Mouse (Mus musculus): ENCODE measurements around the gene Ociad1. TPM values are rescaled to one million over a fixed set of nuclear protein-coding genes. Genes with fewer than 3 reads are reported as not detected.

Gene Ociad1
- polyA plus RNA-seq, 1 experiment from 2014 or later, result 170 TPM

- DNase-seq (ENCODE audit: low spot score), result peak; percentile 97
- H3K27ac ChIP-seq (ENCODE audit: low read depth, low read length), result peak within 1 kb of the TSS; percentile 82
- under 1% methylated on average over 44 of the region's 44 CpGs for WGBS
- peak within 1 kb of the TSS; percentile 89 for H3K4me3 ChIP-seq (ENCODE audit: low read depth, low read length)
- H3K27me3 ChIP-seq (replicated peaks; ENCODE audit: control insufficient read depth, insufficient read depth, low read length), result no peaks in the 10 kb centered on the region
- peak within 1 kb of the TSS; percentile 86 for H3K4me2 ChIP-seq
- ATAC-seq (replicated peaks; ENCODE audit: low FRiP score), result peak; percentile 97
- no peaks in the 10 kb centered on the region for H3K9me3 ChIP-seq (ENCODE audit: control insufficient read depth, low read length)
- peaks cover 34% of the 10 kb centered on the region for H3K4me1 ChIP-seq (replicated peaks; ENCODE audit: control insufficient read depth, insufficient read depth, low read length)
- H3K36me3 ChIP-seq (ENCODE audit: control insufficient read depth, insufficient read depth, low read length), result no peaks in the 10 kb centered on the region
- H3K9ac ChIP-seq (ENCODE audit: low read depth, low read length), result peak within 1 kb of the TSS; percentile 90
These were observed 36.1 kb upstream of the Ociad1 start, which contains the start of gene Fryl for GRCm38 (mm10) chr5:73256352-73257065. TSS of gene Fryl (minus strand) at chr5:73256619.

GRCm38 (mm10) chr5:73257096-73257495 is 35.5 kb upstream of the Ociad1 start:
- no peak for ATAC-seq (replicated peaks; ENCODE audit: low FRiP score)
- peak overlapping the region; percentile 44 for H3K9ac ChIP-seq (ENCODE audit: low read depth, low read length)
- no peak for DNase-seq (ENCODE audit: low spot score)
- no peaks in the 10 kb centered on the region for H3K27me3 ChIP-seq (replicated peaks; ENCODE audit: control insufficient read depth, insufficient read depth, low read length)
- H3K4me1 ChIP-seq (replicated peaks; ENCODE audit: control insufficient read depth, insufficient read depth, low read length), result peaks cover 30% of the 10 kb centered on the region
- peak overlapping the region; percentile 6; the same call in 1 of the 2 replicates for H3K27ac ChIP-seq (ENCODE audit: low read depth, low read length)
- WGBS, result 2% methylated on average over 11 of the region's 11 CpGs
- H3K36me3 ChIP-seq (ENCODE audit: control insufficient read depth, insufficient read depth, low read length), result no peaks in the 10 kb centered on the region
- peak overlapping the region; percentile 79 for H3K4me2 ChIP-seq
- H3K4me3 ChIP-seq (ENCODE audit: low read depth, low read length), result peak overlapping the region; percentile 89
- no peaks in the 10 kb centered on the region for H3K9me3 ChIP-seq (ENCODE audit: control insufficient read depth, low read length)

DNA sequence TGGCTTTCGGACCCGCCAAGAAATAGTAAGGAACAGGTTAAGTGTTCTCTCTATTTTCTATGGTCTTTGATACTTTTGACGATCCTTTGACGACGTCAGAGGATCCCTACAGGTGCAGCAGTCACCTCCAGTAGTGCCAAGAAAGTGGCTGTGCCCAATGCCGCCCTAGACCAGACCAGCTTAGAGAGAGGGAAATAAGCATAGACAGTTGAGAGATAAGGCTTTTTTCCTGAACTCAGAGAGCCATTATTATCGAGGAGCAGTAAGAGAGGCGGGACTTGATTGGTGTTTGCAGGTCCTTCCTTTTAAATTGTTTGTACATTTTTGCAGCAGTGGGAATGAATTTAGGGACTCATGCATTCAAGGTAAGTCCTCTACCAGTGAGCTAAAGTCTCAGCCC is 34.9 kb upstream of the Ociad1 start:
- Histone ChIP-seq H3K4me1 (replicated peaks; ENCODE audit: control insufficient read depth, insufficient read depth, low read length) (peaks cover 26% of the 10 kb centered on the region), H3K27me3 (replicated peaks; ENCODE audit: control insufficient read depth, insufficient read depth, low read length) (no peaks in the 10 kb centered on the region), H3K4me3 (ENCODE audit: low read depth, low read length) (peak overlapping the region; percentile 89), H3K4me2 (peak overlapping the region; percentile 79), H3K9me3 (ENCODE audit: control insufficient read depth, low read length) (no peaks in the 10 kb centered on the region), H3K36me3 (ENCODE audit: control insufficient read depth, insufficient read depth, low read length) (no peaks in the 10 kb centered on the region), H3K9ac (ENCODE audit: low read depth, low read length) (peak overlapping the region; percentile 44), H3K27ac (ENCODE audit: low read depth, low read length) (peak overlapping the region; percentile 6; the same call in 1 of the 2 replicates)
- no peak for ATAC-seq (replicated peaks; ENCODE audit: low FRiP score)
- DNase-seq (ENCODE audit: low spot score), result no peak
- 43% methylated on average over 8 of the region's 8 CpGs for WGBS

DNA sequence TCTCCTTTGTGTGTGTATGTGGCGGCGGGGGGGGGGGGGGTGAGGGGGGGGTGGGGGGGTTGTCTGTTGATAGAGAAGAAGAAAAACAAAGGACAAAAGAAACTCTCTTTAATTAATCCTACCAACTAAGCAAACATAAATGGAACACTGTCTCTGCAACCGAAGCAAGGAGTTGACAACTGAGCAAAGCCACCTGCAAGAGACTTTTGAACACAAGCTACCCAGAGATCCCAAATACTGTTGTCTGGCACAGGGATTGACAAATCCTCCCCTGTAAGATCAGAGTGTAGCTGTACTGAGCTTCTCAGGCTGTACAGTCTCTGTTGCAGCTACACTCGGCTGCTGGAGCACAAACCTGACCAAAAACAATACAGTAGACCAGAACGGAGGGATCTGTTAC is 28.5 kb upstream of the Ociad1 start:
- no peak for DNase-seq (ENCODE audit: low spot score)
- WGBS, result 72% methylated on average over 4 of the region's 5 CpGs

GRCm38 (mm10) chr5:73265460-73265859 is 27.1 kb upstream of the Ociad1 start:
- Histone ChIP-seq H3K9ac (ENCODE audit: low read depth, low read length) (no peak overlapping the region), H3K36me3 (ENCODE audit: control insufficient read depth, insufficient read depth, low read length) (no peaks in the 10 kb centered on the region), H3K27me3 (replicated peaks; ENCODE audit: control insufficient read depth, insufficient read depth, low read length) (no peaks in the 10 kb centered on the region), H3K27ac (ENCODE audit: low read depth, low read length) (no peak overlapping the region), H3K4me1 (replicated peaks; ENCODE audit: control insufficient read depth, insufficient read depth, low read length) (no peaks in the 10 kb centered on the region), H3K4me3 (ENCODE audit: low read depth, low read length) (no peak overlapping the region), H3K9me3 (ENCODE audit: control insufficient read depth, low read length) (no peaks in the 10 kb centered on the region), H3K4me2 (no peak overlapping the region)
- 46% methylated on average over 5 of the region's 5 CpGs for WGBS
- DNase-seq (ENCODE audit: low spot score), result no peak
- ATAC-seq (replicated peaks; ENCODE audit: low FRiP score), result no peak

More for the DNA sequence above, 28.5 kb upstream of the Ociad1 start:
- no peak overlapping the region for H3K4me3 ChIP-seq (ENCODE audit: low read depth, low read length)
- H3K27ac ChIP-seq (ENCODE audit: low read depth, low read length), result no peak overlapping the region
- H3K9me3 ChIP-seq (ENCODE audit: control insufficient read depth, low read length), result no peaks in the 10 kb centered on the region
- H3K9ac ChIP-seq (ENCODE audit: low read depth, low read length), result no peak overlapping the region
- no peak for ATAC-seq (replicated peaks; ENCODE audit: low FRiP score)
- H3K4me1 ChIP-seq (replicated peaks; ENCODE audit: control insufficient read depth, insufficient read depth, low read length), result no peaks in the 10 kb centered on the region
- no peaks in the 10 kb centered on the region for H3K27me3 ChIP-seq (replicated peaks; ENCODE audit: control insufficient read depth, insufficient read depth, low read length)
- no peak overlapping the region for H3K4me2 ChIP-seq
- H3K36me3 ChIP-seq (ENCODE audit: control insufficient read depth, insufficient read depth, low read length), result no peaks in the 10 kb centered on the region

GRCm38 (mm10) chr5:73268636-73269213 is 23.9 kb upstream of the Ociad1 start:
- no peaks in the 10 kb centered on the region for H3K4me1 ChIP-seq (replicated peaks; ENCODE audit: control insufficient read depth, insufficient read depth, low read length)
- ATAC-seq (replicated peaks; ENCODE audit: low FRiP score) (no peak), DNase-seq (ENCODE audit: low spot score) (no peak)
- H3K27me3 ChIP-seq (replicated peaks; ENCODE audit: control insufficient read depth, insufficient read depth, low read length), result no peaks in the 10 kb centered on the region
- 75% methylated on average over 11 of the region's 11 CpGs for WGBS
- H3K27ac ChIP-seq (ENCODE audit: low read depth, low read length), result no peak overlapping the region
- no peak overlapping the region for H3K4me2 ChIP-seq
- H3K9me3 ChIP-seq (ENCODE audit: control insufficient read depth, low read length), result no peaks in the 10 kb centered on the region
- H3K9ac ChIP-seq (ENCODE audit: low read depth, low read length), result no peak overlapping the region
- H3K36me3 ChIP-seq (ENCODE audit: control insufficient read depth, insufficient read depth, low read length), result no peaks in the 10 kb centered on the region
- no peak overlapping the region for H3K4me3 ChIP-seq (ENCODE audit: low read depth, low read length)

DNA sequence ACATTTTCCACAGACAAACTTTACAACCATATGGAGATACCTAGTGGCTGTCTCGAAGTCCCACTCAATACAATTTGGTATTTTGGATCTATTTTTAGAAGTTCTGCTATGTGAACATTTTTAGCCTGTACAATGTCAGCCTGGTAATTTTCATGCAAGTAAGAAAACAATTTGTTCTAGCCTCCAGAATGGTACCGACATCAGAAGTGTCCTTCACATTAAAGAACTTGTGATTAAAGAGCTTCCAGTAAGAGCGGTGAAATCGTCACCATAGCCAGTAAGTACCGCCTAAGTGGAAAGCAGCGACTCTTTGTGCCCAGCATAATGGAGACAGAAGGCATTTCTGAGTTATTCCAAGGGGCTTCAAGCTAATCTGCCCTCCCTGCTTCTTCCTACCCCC is 22.0 kb upstream of the Ociad1 start:
- no peak for ATAC-seq (replicated peaks; ENCODE audit: low FRiP score)
- no peak for DNase-seq (ENCODE audit: low spot score)
- H3K4me1 ChIP-seq (replicated peaks; ENCODE audit: control insufficient read depth, insufficient read depth, low read length), result no peaks in the 10 kb centered on the region
- H3K9me3 ChIP-seq (ENCODE audit: control insufficient read depth, low read length), result no peaks in the 10 kb centered on the region
- H3K27me3 ChIP-seq (replicated peaks; ENCODE audit: control insufficient read depth, insufficient read depth, low read length), result no peaks in the 10 kb centered on the region
- H3K4me2 ChIP-seq, result no peak overlapping the region
- no peak overlapping the region for H3K4me3 ChIP-seq (ENCODE audit: low read depth, low read length)
- 80% methylated on average over 6 of the region's 6 CpGs for WGBS
- no peak overlapping the region for H3K27ac ChIP-seq (ENCODE audit: low read depth, low read length)
- H3K36me3 ChIP-seq (ENCODE audit: control insufficient read depth, insufficient read depth, low read length), result no peaks in the 10 kb centered on the region
- H3K9ac ChIP-seq (ENCODE audit: low read depth, low read length), result no peak overlapping the region

DNA sequence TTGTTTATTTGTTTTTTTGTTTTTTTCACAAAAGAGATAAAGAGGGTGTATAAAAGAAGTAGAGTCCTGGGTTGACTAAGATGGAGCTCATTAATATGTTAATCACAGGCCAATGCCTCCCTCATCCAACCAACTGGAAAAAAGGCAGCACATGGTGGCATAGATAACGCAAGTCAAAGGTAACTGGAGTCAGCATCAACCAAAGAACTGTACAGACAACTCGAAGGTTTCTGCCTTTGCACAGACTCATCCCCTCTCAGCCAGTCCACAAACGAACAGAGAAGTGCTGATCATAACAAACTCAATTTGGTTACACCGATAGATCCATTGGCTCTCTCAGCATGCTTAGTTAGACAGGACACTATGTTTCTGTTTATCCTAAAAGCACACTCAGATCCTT is 19.4 kb upstream of the Ociad1 start:
- Histone ChIP-seq H3K4me2 (no peak overlapping the region), H3K9ac (ENCODE audit: low read depth, low read length) (no peak overlapping the region), H3K4me1 (replicated peaks; ENCODE audit: control insufficient read depth, insufficient read depth, low read length) (no peaks in the 10 kb centered on the region), H3K9me3 (ENCODE audit: control insufficient read depth, low read length) (no peaks in the 10 kb centered on the region), H3K27ac (ENCODE audit: low read depth, low read length) (no peak overlapping the region), H3K4me3 (ENCODE audit: low read depth, low read length) (no peak overlapping the region), H3K36me3 (ENCODE audit: control insufficient read depth, insufficient read depth, low read length) (no peaks in the 10 kb centered on the region), H3K27me3 (replicated peaks; ENCODE audit: control insufficient read depth, insufficient read depth, low read length) (no peaks in the 10 kb centered on the region)
- ATAC-seq (replicated peaks; ENCODE audit: low FRiP score), result no peak
- no peak for DNase-seq (ENCODE audit: low spot score)
- WGBS, result 73% methylated on average over 4 of the region's 4 CpGs

DNA sequence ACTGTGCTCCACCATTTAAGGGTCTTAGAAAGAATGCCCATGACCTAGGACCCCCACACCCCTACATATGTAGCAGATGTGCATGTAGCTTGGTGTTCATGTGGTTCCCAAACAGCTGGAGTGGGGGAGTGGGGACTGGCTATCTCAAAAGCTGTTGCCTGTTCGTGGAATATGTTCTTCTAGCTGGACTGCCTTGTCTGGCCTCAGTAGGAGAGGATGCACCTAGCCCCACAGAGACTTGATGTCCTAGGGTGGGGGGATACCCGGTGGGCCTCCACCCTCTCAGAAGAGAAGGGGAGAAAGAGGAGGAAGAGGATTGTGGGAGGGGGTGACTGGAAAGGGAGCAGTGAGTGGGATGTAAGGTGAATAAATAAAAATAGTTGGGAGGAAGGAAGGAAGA is 17.6 kb upstream of the Ociad1 start:
- WGBS, result 79% methylated on average over 2 of the region's 2 CpGs

More for the DNA sequence above, 17.6 kb upstream of the Ociad1 start:
- Histone ChIP-seq H3K9ac (ENCODE audit: low read depth, low read length) (no peak overlapping the region), H3K27me3 (replicated peaks; ENCODE audit: control insufficient read depth, insufficient read depth, low read length) (no peaks in the 10 kb centered on the region), H3K4me1 (replicated peaks; ENCODE audit: control insufficient read depth, insufficient read depth, low read length) (no peaks in the 10 kb centered on the region), H3K27ac (ENCODE audit: low read depth, low read length) (no peak overlapping the region), H3K36me3 (ENCODE audit: control insufficient read depth, insufficient read depth, low read length) (no peaks in the 10 kb centered on the region), H3K9me3 (ENCODE audit: control insufficient read depth, low read length) (no peaks in the 10 kb centered on the region), H3K4me3 (ENCODE audit: low read depth, low read length) (no peak overlapping the region), H3K4me2 (no peak overlapping the region)
- DNase-seq (ENCODE audit: low spot score), result no peak
- no peak for ATAC-seq (replicated peaks; ENCODE audit: low FRiP score)
